Mouse (Mus musculus) myocyte (in vitro differentiated cells): ENCODE results near the gene Ppp1r35.

Experiments
- CEBPB ChIP-seq: IDR thresholded peaks from 2 replicates; pipeline ENCODE4 v1.6.1; 2011; ENCODE audit warnings: mild to moderate bottlenecking, moderate library complexity; ENCODE audit not compliant: poor library complexity, insufficient read depth, severe bottlenecking
- E2F4 ChIP-seq: IDR thresholded peaks from one replicate; pipeline ENCODE4 v1.6.1; 2011; ENCODE audit warnings: mild to moderate bottlenecking, control low read depth, moderate library complexity; ENCODE audit not compliant: insufficient read depth
- MAX ChIP-seq: IDR thresholded peaks from one replicate; pipeline ENCODE4 v1.6.1; 2011; ENCODE audit warnings: low read depth, mild to moderate bottlenecking, control low read depth
- MYOD1 ChIP-seq, 3 experiments: IDR thresholded peaks; one replicate each; pipeline ENCODE4 v1.6.1; 2011; ENCODE audit warnings: control low read depth in 2 of 3, low read depth in 2 of 3, mild to moderate bottlenecking in 2 of 3, moderate library complexity in 1 of 3; ENCODE audit not compliant: insufficient read length in 2 of 3, control insufficient read depth in 1 of 3
- MYOG ChIP-seq, 3 experiments: IDR thresholded peaks; one replicate each; pipeline ENCODE4 v1.6.1; 2011; ENCODE audit warnings: control low read depth in 2 of 3, low read depth in 2 of 3, mild to moderate bottlenecking in 2 of 3; ENCODE audit not compliant: insufficient read length in 2 of 3, control insufficient read depth in 1 of 3, insufficient read depth in 1 of 3
- POLR2A ChIP-seq: IDR thresholded peaks from one replicate; pipeline ENCODE4 v1.6.1; 2011; ENCODE audit warnings: low read depth, mild to moderate bottlenecking, control low read depth, moderate library complexity; ENCODE audit not compliant: insufficient read length
- POLR2AphosphoS2 ChIP-seq: IDR thresholded peaks from one replicate; pipeline ENCODE4 v1.6.1; 2011; ENCODE audit warnings: low read depth, control low read depth; ENCODE audit not compliant: insufficient read length
- SRF ChIP-seq: IDR thresholded peaks from one replicate; pipeline ENCODE4 v1.6.1; 2011; ENCODE audit warnings: low read depth; ENCODE audit not compliant: control insufficient read depth, insufficient read length
- TCF12 ChIP-seq: IDR thresholded peaks from one replicate; pipeline ENCODE4 v1.6.1; 2011; ENCODE audit warnings: mild to moderate bottlenecking, control low read depth; ENCODE audit not compliant: poor library complexity, insufficient read depth, severe bottlenecking
- USF1 ChIP-seq: IDR thresholded peaks from one replicate; pipeline ENCODE4 v1.6.1; 2011; ENCODE audit warnings: low read depth, mild to moderate bottlenecking, control low read depth, moderate library complexity

DNA sequence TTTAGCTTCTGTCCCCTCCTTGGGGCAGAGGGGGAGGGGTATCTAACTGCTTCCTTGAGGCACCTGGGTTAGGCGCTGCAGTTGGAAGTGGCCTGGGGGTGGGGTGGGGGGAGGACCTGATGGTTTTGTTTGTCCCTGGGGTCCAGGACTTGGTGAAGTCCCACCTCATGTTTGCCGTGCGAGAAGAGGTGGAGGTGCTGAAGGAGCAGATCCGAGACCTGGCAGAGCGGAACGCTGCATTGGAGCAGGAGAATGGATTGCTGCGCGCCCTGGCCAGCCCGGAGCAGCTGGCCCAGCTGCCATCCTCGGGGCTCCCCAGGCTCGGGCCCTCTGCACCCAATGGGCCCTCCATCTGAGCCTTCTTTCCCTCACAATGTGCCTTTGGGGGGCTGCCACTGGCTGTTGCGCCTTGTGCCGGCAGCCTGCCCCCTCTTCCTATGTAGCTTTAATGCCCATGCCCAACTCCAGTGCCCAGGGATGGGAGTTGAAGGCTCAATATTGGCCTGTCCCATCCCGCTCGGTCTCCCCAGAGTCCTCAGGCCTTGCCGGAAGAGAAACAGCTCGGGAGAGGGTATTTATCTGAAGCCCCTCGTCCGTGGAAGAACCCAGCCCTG is 19.6 kb upstream of the Ppp1r35 start:
- TF ChIP-seq TCF12 = no peak
- TF ChIP-seq USF1 = no peak
- no peak for TF ChIP-seq E2F4
- TF ChIP-seq POLR2A = no peak
- no peak for TF ChIP-seq CEBPB
- TF ChIP-seq POLR2AphosphoS2 = no peak
- TF ChIP-seq MYOD1 (IDR thresholded peaks at IDR 0.05; ENCODE audit: control insufficient read depth in 1 of 3, insufficient read length in 2 of 3, low read depth in 2 of 3) = no peak
- no peak for TF ChIP-seq MAX
- TF ChIP-seq SRF = no peak
- TF ChIP-seq MYOG (IDR thresholded peaks at IDR 0.05; ENCODE audit: control insufficient read depth in 1 of 3, insufficient read depth in 1 of 3, insufficient read length in 2 of 3, low read depth in 2 of 3) = no peak
